Mouse (Mus musculus) large intestine, adult 2 months (tissue): Measurements from ENCODE around the gene Lrrc8e. TPM values are rescaled to one million over a fixed set of nuclear protein-coding genes. Genes with fewer than 3 reads are reported as not detected.

Experiments used
- DNase-seq: peaks from one replicate; pipeline ENCODE4 v3.0.0-alpha.2; 2012; ENCODE audit warnings: low read depth, low spot score
- WGBS: fragments of 180-500 bp; shearing (Covaris S2); methylation state at CpG from one replicate; pipeline ENCODE4 v1.1.7; 2018; 5-methylcytosine and 5-hydroxymethylcytosine counted together
- polyA plus RNA-seq: library from polyadenylated mRNA; depleted of rRNA; stranded (reverse); fragments of >200 nt; gene quantifications from 2 replicates; pipeline ENCODE4 v1.2.3, GENCODE M21; 2012

Lrrc8e gene
- polyA plus RNA-seq, 1 experiment, result 0.24 TPM

- 3% methylated on average over 44 of the region's 44 CpGs for WGBS
- no peak for DNase-seq
Measured at GRCm38 (mm10) chr8:4216791-4217621, 9.6 kb upstream of the Lrrc8e start, which contains the start of gene Prr36. Prr36 (minus strand) TSS chr8:4217459.

- 80% methylated on average over 3 of the region's 3 CpGs for WGBS
- no peak for DNase-seq
Measured at GRCm38 (mm10) chr8:4219617-4220016, 7.0 kb upstream of the Lrrc8e start.

GRCm38 (mm10) chr8:4222059-4222458, 4.6 kb upstream of the Lrrc8e start:
- no peak for DNase-seq

- no peak for DNase-seq
- WGBS, result 43% methylated on average over 4 of the region's 4 CpGs
Measured at GRCm38 (mm10) chr8:4226323-4226722, 304 bp upstream of the Lrrc8e start.

- WGBS, result 96% methylated on average over 4 of the region's 4 CpGs
- DNase-seq, result no peak
Measured at GRCm38 (mm10) chr8:4227919-4228318, 1.3 kb downstream of the Lrrc8e start.

GRCm38 (mm10) chr8:4229784-4230183, 3.2 kb downstream of the Lrrc8e start:
- 85% methylated on average over 5 of the region's 5 CpGs for WGBS
- DNase-seq, result no peak

GRCm38 (mm10) chr8:4230612-4231351, 4.2 kb downstream of the Lrrc8e start:
- WGBS, result 45% methylated on average over 10 of the region's 10 CpGs
- no peak for DNase-seq

- WGBS, result 8% methylated on average over 15 of the region's 15 CpGs
- peak; percentile 42 for DNase-seq
Measured at GRCm38 (mm10) chr8:4237814-4238433, 11.3 kb downstream of the Lrrc8e start.

- WGBS, result under 1% methylated on average over 62 of the region's 71 CpGs
- DNase-seq, result peak; percentile 92
Measured at GRCm38 (mm10) chr8:4238434-4239192, 12.0 kb downstream of the Lrrc8e start, which contains the start of the genes Map2k7 and Gm49320. Map2k7 (plus strand) TSS chr8:4238740. Gm49320 (plus strand) TSS chr8:4238865.

GRCm38 (mm10) chr8:4239193-4239890, 12.7 kb downstream of the Lrrc8e start:
- no peak for DNase-seq
- WGBS, result 4% methylated on average over 19 of the region's 19 CpGs

GRCm38 (mm10) chr8:4245061-4245460, 18.4 kb downstream of the Lrrc8e start:
- no peak for DNase-seq
- 95% methylated on average over 5 of the region's 5 CpGs for WGBS

- no peak for DNase-seq
- WGBS, result 88% methylated on average over 13 of the region's 13 CpGs
Measured at GRCm38 (mm10) chr8:4245737-4246136, 19.1 kb downstream of the Lrrc8e start.

- WGBS, result 74% methylated on average over 8 of the region's 8 CpGs
- DNase-seq, result no peak
Measured at GRCm38 (mm10) chr8:4247241-4247640, 20.6 kb downstream of the Lrrc8e start.

- 82% methylated on average over 15 of the region's 15 CpGs for WGBS
- no peak for DNase-seq
Measured at GRCm38 (mm10) chr8:4247951-4248540, 21.4 kb downstream of the Lrrc8e start, which contains the start of gene Tgfbr3l. Tgfbr3l (plus strand) TSS chr8:4248214.

- WGBS, result 56% methylated on average over 29 of the region's 29 CpGs
- DNase-seq, result no peak
Measured at GRCm38 (mm10) chr8:4249213-4249612, 22.6 kb downstream of the Lrrc8e start.

GRCm38 (mm10) chr8:4250306-4250970, 23.8 kb downstream of the Lrrc8e start:
- DNase-seq, result no peak
- 48% methylated on average over 26 of the region's 26 CpGs for WGBS

GRCm38 (mm10) chr8:4252116-4252760, 25.6 kb downstream of the Lrrc8e start:
- DNase-seq, result no peak
- 23% methylated on average over 8 of the region's 8 CpGs for WGBS
